Mouse (Mus musculus) myocyte (in vitro differentiated cells): ENCODE results near the gene Zhx3. TPM values are rescaled to one million over a fixed set of nuclear protein-coding genes. Genes with fewer than 3 reads are reported as not detected.

Source experiments
- H3K27me3 ChIP-seq: one replicate; pipeline ENCODE4 v1.6.1; 2011; ENCODE audit not compliant: control insufficient read depth, insufficient read depth, insufficient read length
- H3K36me3 ChIP-seq: one replicate; pipeline ENCODE4 v1.6.1; 2011; ENCODE audit not compliant: control insufficient read depth, insufficient read depth
- H3K4me2 ChIP-seq: one replicate; pipeline ENCODE4 v1.6.1; 2011; ENCODE audit warnings: low read depth, control low read depth
- H3K4me3 ChIP-seq: one replicate; pipeline ENCODE4 v1.5.1; 2011; ENCODE audit warnings: mild to moderate bottlenecking, control low read depth, moderate library complexity
- H3K79me2 ChIP-seq: one replicate; pipeline ENCODE4 v1.6.1; 2011; ENCODE audit not compliant: control insufficient read depth, insufficient read depth
- H3ac ChIP-seq: one replicate; pipeline ENCODE4 v1.6.1; 2011; ENCODE audit not compliant: control insufficient read depth, insufficient read length
- CEBPB ChIP-seq: IDR thresholded peaks from 2 replicates; pipeline ENCODE4 v1.6.1; 2011; ENCODE audit warnings: mild to moderate bottlenecking, moderate library complexity; ENCODE audit not compliant: poor library complexity, insufficient read depth, severe bottlenecking
- E2F4 ChIP-seq: IDR thresholded peaks from one replicate; pipeline ENCODE4 v1.6.1; 2011; ENCODE audit warnings: mild to moderate bottlenecking, control low read depth, moderate library complexity; ENCODE audit not compliant: insufficient read depth
- MAX ChIP-seq: IDR thresholded peaks from one replicate; pipeline ENCODE4 v1.6.1; 2011; ENCODE audit warnings: low read depth, mild to moderate bottlenecking, control low read depth
- MYOD1 ChIP-seq, 3 experiments: IDR thresholded peaks; one replicate each; pipeline ENCODE4 v1.6.1; 2011; ENCODE audit warnings: control low read depth in 2 of 3, low read depth in 2 of 3, mild to moderate bottlenecking in 2 of 3, moderate library complexity in 1 of 3; ENCODE audit not compliant: insufficient read length in 2 of 3, control insufficient read depth in 1 of 3
- MYOG ChIP-seq, 3 experiments: IDR thresholded peaks; one replicate each; pipeline ENCODE4 v1.6.1; 2011; ENCODE audit warnings: control low read depth in 2 of 3, low read depth in 2 of 3, mild to moderate bottlenecking in 2 of 3; ENCODE audit not compliant: insufficient read length in 2 of 3, control insufficient read depth in 1 of 3, insufficient read depth in 1 of 3
- POLR2A ChIP-seq: IDR thresholded peaks from one replicate; pipeline ENCODE4 v1.6.1; 2011; ENCODE audit warnings: low read depth, mild to moderate bottlenecking, control low read depth, moderate library complexity; ENCODE audit not compliant: insufficient read length
- POLR2AphosphoS2 ChIP-seq: IDR thresholded peaks from one replicate; pipeline ENCODE4 v1.6.1; 2011; ENCODE audit warnings: low read depth, control low read depth; ENCODE audit not compliant: insufficient read length
- REST ChIP-seq: IDR thresholded peaks from one replicate; pipeline ENCODE4 v1.6.1; 2011; ENCODE audit warnings: mild to moderate bottlenecking, control low read depth, moderate library complexity; ENCODE audit not compliant: insufficient read depth, insufficient read length
- SRF ChIP-seq: IDR thresholded peaks from one replicate; pipeline ENCODE4 v1.6.1; 2011; ENCODE audit warnings: low read depth; ENCODE audit not compliant: control insufficient read depth, insufficient read length
- TCF12 ChIP-seq: IDR thresholded peaks from one replicate; pipeline ENCODE4 v1.6.1; 2011; ENCODE audit warnings: mild to moderate bottlenecking, control low read depth; ENCODE audit not compliant: poor library complexity, insufficient read depth, severe bottlenecking
- TCF3 ChIP-seq: IDR thresholded peaks from one replicate; pipeline ENCODE4 v1.6.1; 2011; ENCODE audit warnings: low read depth, control low read depth; ENCODE audit not compliant: insufficient read length
- USF1 ChIP-seq: IDR thresholded peaks from one replicate; pipeline ENCODE4 v1.6.1; 2011; ENCODE audit warnings: low read depth, mild to moderate bottlenecking, control low read depth, moderate library complexity
- polyA plus RNA-seq: library from polyadenylated mRNA; unstranded; fragments of >200 nt; fragmentation: generic; extraction: Trizol; gene quantifications from one replicate; pipeline ENCODE4 v1.2.1, GENCODE M21; 2012; ENCODE audit warnings: missing spikeins

The Zhx3 gene
- polyA plus RNA-seq, 1 experiment, result 6.1 TPM

GRCm38 (mm10) chr2:160840838-160841237 lies 32.0 kb downstream of the Zhx3 start:
- Histone ChIP-seq H3K36me3 (no peaks in the 10 kb centered on the region), H3K27me3 (no peaks in the 10 kb centered on the region), H3K4me3 (no peak overlapping the region), H3K79me2 (no peaks in the 10 kb centered on the region), H3K4me2 (no peak overlapping the region), H3ac (no peak overlapping the region)
- no peak for TF ChIP-seq REST
- no peak for TF ChIP-seq MYOG (IDR thresholded peaks at IDR 0.05; ENCODE audit: control insufficient read depth in 1 of 3, insufficient read depth in 1 of 3, insufficient read length in 2 of 3, low read depth in 2 of 3)
- no peak for TF ChIP-seq SRF
- no peak for TF ChIP-seq MYOD1 (IDR thresholded peaks at IDR 0.05; ENCODE audit: control insufficient read depth in 1 of 3, insufficient read length in 2 of 3, low read depth in 2 of 3)
- TF ChIP-seq TCF3, result no peak
- TF ChIP-seq CEBPB, result no peak
- TF ChIP-seq MAX, result no peak
- no peak for TF ChIP-seq USF1
- no peak for TF ChIP-seq POLR2AphosphoS2
- no peak for TF ChIP-seq E2F4
- no peak for TF ChIP-seq TCF12
- no peak for TF ChIP-seq POLR2A

DNA sequence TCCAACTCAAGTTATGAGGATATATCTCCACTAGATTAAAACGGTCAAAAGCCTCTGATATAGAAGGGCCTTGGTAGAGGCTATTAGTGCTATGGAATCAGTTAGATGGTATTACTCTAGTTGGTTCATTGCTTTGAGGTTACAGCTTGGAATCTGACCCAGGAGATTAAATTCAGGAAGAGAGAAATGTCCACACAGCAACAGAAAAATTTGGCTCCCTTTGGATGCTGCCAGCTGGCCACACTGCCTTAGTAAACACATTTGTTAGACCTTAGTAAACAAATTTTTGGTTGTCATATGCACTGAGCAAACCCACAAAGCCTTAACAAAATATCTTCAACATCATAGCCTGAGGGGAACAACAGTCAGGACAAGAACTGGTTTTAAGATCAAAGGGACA lies 62.0 kb downstream of the Zhx3 start:
- Histone ChIP-seq H3K79me2 (no peaks in the 10 kb centered on the region), H3K4me3 (no peak overlapping the region), H3K36me3 (no peaks in the 10 kb centered on the region), H3ac (no peak overlapping the region), H3K4me2 (no peak overlapping the region), H3K27me3 (no peaks in the 10 kb centered on the region)
- no peak for TF ChIP-seq TCF3
- no peak for TF ChIP-seq SRF
- TF ChIP-seq REST, result no peak
- TF ChIP-seq E2F4, result no peak
- TF ChIP-seq MAX, result no peak

- H3ac ChIP-seq, result no peak overlapping the region
- no peak overlapping the region for H3K4me2 ChIP-seq
- TF ChIP-seq POLR2A (no peak), MYOG (IDR thresholded peaks at IDR 0.05; ENCODE audit: control insufficient read depth in 1 of 3, insufficient read depth in 1 of 3, insufficient read length in 2 of 3, low read depth in 2 of 3) (no peak), E2F4 (no peak), REST (no peak), CEBPB (no peak), USF1 (no peak), POLR2AphosphoS2 (no peak), SRF (no peak), MAX (no peak), MYOD1 (IDR thresholded peaks at IDR 0.05; ENCODE audit: control insufficient read depth in 1 of 3, insufficient read length in 2 of 3, low read depth in 2 of 3) (no peak)
- H3K36me3 ChIP-seq, result no peaks in the 10 kb centered on the region
- H3K79me2 ChIP-seq, result no peaks in the 10 kb centered on the region
- H3K4me3 ChIP-seq, result no peak overlapping the region
- no peaks in the 10 kb centered on the region for H3K27me3 ChIP-seq
Observed at GRCm38 (mm10) chr2:160810376-160810775, 62.4 kb downstream of the Zhx3 start.

GRCm38 (mm10) chr2:160806091-160806521 lies 66.7 kb downstream of the Zhx3 start:
- Histone ChIP-seq H3K79me2 (no peaks in the 10 kb centered on the region), H3K4me2 (no peak overlapping the region), H3K4me3 (no peak overlapping the region), H3K27me3 (no peaks in the 10 kb centered on the region), H3ac (no peak overlapping the region), H3K36me3 (no peaks in the 10 kb centered on the region)
- no peak for TF ChIP-seq POLR2A
- no peak for TF ChIP-seq E2F4
- no peak for TF ChIP-seq TCF12
- no peak for TF ChIP-seq SRF
- TF ChIP-seq USF1, result no peak
- no peak for TF ChIP-seq CEBPB
- TF ChIP-seq TCF3, result no peak
- no peak for TF ChIP-seq MYOG (IDR thresholded peaks at IDR 0.05; ENCODE audit: control insufficient read depth in 1 of 3, insufficient read depth in 1 of 3, insufficient read length in 2 of 3, low read depth in 2 of 3)
- TF ChIP-seq MYOD1 (IDR thresholded peaks at IDR 0.05; ENCODE audit: control insufficient read depth in 1 of 3, insufficient read length in 2 of 3, low read depth in 2 of 3), result no peak
- TF ChIP-seq MAX, result no peak

- no peaks in the 10 kb centered on the region for H3K27me3 ChIP-seq
- H3K79me2 ChIP-seq, result no peaks in the 10 kb centered on the region
- H3K4me2 ChIP-seq, result no peak overlapping the region
- no peak overlapping the region for H3ac ChIP-seq
- no peak for TF ChIP-seq USF1
- no peak for TF ChIP-seq SRF
- no peak for TF ChIP-seq CEBPB
- no peak for TF ChIP-seq MYOD1 (IDR thresholded peaks at IDR 0.05; ENCODE audit: control insufficient read depth in 1 of 3, insufficient read length in 2 of 3, low read depth in 2 of 3)
- no peak for TF ChIP-seq POLR2A
- TF ChIP-seq REST, result no peak
- no peak for TF ChIP-seq POLR2AphosphoS2
- no peak for TF ChIP-seq MYOG (IDR thresholded peaks at IDR 0.05; ENCODE audit: control insufficient read depth in 1 of 3, insufficient read depth in 1 of 3, insufficient read length in 2 of 3, low read depth in 2 of 3)
- no peak for TF ChIP-seq MAX
- no peak for TF ChIP-seq TCF12
- no peak for TF ChIP-seq TCF3
- TF ChIP-seq E2F4, result no peak
- H3K36me3 ChIP-seq, result no peaks in the 10 kb centered on the region
- H3K4me3 ChIP-seq, result no peak overlapping the region
Observed at GRCm38 (mm10) chr2:160804794-160805527, 67.8 kb downstream of the Zhx3 start.
